Mouse (Mus musculus): ENCODE measurements at regions not wholly inside any gene's neighbourhood (a gene's known extent, or its start where the extent isn't known, plus 50 kb on each side); places are given as distances from the start of the nearest gene placed in this dataset.

DNA sequence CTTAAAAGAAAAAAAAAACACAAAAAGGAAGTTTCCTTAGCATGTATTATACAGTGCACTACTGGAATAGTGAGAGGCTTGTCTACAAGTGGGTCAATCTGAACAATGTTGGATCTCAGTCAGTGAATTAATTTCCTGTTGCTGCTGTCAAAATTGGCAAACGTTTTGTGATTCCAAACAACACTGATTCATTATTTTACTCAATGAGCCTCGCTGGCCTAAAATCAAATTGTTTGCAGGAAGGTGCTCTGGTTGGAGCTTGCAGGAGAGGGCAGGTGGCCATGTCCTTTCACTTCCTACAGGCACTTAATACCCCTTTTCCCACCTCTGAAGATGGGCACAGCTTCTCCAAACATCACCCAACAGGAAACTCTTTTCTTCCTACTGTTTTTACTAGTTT, 226.3 kb upstream of the Bche start:
- DNase-seq = peak; percentile 3

DNA sequence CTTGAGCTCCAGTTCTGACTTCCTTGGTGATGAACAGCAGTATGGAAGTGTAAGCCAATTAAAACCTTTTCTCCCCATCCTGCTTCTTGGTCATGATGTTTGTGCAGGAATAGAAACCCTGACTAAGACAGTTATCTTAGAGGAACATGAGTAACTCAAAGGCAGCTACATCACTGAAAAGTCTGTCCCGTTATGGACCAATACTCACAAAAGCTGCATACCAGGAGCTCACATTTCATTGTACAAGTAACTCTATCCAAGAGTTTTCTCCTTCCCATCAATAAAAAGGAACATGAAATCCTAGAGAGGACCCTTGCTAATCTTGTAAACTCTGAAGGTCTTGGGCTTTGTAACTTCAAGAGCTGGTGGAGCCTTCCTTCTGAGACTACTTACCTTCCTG, 224.0 kb upstream of the Bche start:
- no peak for DNase-seq

All from right cerebral cortex, postnatal 25 days (tissue).